Mouse (Mus musculus) cerebellum, adult 11 months (tissue): ENCODE results near the gene Spata2.
A peak's percentile ranks its signal among the peaks of the same experiment; 100 is the strongest.

Experiments
- DNase-seq: peaks from one replicate; pipeline ENCODE4 v3.0.0; 2022

Spata2 gene

DNA sequence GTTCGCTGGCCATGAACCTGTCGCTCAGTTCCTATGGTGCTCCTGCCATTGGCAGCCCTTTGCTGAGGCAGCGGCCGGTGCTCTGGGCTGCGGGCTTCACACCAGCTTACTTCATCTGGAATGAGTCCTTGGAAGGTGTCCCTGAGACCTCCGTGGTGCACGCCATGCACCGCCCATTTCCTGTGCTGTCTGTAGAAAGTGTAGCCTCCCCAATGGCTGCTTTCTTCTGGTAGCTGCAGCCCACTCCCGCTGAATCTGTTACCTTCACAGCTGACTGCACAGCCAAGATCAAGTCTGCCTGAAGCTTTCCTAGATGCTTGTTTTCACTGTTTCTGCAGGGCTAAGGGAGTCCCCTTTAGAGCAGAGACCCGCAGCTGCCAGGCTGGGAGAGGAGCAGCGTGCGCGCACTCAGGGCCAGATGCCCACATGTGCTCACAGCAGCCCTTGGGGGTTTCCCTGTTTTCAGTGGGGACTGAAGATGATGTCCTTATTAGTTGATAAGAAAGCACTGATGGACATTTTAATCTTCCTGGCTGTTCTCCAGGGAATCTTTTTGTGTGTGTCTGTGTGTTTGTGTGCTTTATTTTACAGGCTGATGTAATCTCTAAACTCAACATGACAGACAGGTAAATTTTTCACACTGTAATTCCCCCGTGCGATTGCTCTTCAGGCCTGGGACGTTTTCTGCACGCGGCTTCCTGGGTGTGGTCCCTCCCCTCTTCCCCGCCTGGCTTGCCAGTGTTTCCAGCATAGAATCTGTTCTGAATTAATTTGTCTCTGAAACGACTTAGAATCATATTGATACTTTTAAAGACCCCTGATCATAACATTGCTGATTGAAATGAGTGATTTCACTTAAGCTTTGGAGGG lies 46.5 kb downstream of the Spata2 start:
- no peak for DNase-seq

DNA sequence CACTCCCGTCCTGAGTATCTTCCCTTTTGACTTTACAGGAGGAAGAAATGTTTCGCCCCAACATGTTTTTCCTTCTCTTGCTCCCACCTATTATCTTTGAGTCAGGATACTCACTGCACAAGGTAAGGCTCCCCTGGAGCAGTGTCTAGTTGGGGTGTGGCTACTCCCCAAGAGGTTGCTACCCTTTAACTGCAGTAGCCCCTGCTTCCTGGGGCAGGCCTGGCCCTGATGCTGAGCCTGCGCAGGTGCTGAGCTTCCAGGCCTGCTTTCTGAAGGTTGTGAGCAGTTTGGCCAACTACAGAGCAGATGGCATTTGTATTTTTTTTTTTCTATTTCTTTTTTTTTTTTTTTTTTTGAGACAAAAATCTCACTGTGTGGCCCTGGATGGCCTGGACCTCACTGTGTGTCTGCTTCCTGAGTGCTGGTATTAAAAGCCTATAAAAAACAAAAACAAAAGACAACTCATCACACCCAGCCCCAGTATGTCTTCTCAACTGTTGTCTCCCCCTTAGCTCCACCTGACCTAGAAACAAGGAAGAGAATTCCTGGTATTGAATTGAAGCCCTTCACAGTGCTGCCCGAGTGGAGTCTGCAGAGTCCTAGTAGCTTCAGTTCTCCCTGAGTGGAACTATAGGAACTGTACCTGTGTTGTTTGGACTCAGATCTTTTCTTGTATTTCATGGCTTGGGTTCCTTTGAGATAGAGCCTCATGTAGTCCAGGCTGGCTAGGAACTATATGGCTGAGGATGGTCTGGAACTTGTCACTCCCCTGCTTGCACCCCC lies 49.1 kb downstream of the Spata2 start:
- DNase-seq: peak; percentile 68

DNA sequence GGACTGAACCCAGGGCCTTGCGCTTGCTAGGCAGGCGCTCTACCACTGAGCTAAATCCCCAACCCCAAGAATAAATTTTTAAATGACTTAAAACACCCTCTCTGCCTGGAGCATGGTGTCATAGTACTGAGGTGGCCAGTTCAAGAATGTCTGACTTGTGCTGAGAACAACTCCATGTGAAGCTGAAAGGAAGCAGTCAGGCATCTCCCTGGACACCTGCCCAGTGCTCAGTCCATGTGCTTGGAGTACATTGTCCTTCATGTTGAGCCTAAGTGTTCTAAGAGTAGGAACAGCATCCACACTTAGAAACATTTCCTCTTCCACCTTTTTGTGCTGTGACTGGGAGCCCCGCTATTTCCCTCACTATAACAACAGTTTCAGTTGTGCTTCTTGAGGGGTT lies 53.3 kb downstream of the Spata2 start:
- DNase-seq: no peak

DNA sequence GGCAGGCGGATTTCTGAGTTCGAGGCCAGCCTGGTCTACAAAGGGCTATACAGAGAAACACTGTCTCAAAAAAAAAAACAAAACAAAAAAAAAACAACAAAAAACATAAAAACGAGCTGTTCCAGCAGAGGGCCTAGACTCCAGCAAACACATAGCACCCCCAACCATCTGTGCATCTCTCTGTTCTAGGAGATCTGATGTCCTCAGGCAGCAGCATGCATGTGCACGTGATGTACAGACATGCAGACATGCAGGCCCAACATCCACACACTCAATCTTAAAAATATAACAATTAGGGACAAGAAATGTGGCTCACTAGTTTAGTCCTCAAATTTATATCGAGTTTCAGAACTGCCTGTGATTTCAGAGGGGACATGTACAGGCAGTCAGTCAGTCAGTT lies 56.3 kb downstream of the Spata2 start:
- DNase-seq: no peak

DNA sequence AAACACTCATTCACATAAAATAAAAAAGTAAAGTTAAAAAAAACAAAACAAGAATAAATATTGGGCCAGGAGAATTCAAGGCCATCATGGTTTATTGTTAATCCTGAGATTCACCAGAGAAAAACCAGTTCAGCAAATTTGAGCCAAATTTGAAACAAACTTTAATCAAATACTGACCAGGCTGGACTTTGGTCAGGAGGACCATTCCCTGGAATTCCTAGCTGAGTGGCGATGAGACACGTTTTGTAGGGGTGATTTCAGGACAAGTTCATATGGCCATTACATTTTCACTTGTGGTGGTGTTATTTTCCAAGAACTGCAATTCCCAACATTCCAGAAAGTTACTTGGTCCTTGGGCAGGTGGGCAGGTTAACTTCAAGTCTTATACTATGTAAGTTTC lies 57.1 kb downstream of the Spata2 start:
- no peak for DNase-seq

DNA sequence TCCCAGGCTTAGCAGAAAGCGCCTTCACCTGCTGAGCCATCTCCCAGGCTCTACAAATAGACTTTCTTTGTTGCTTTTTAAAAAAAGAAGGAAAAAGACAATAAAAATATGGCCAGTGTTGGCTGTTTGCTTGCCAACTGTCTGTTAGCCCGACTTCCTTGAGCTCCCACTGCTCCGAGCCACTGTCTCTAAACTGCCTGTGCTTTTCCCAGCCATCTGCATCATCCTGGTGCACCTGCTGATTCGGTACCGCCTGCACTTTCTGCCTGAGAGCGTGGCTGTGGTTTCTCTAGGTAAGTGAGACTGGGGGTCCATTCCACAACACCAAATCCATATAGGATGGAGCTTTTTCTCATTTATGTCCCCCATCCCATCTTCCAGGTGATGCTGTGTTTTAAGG lies 58.1 kb downstream of the Spata2 start:
- peak; percentile 61 for DNase-seq

DNA sequence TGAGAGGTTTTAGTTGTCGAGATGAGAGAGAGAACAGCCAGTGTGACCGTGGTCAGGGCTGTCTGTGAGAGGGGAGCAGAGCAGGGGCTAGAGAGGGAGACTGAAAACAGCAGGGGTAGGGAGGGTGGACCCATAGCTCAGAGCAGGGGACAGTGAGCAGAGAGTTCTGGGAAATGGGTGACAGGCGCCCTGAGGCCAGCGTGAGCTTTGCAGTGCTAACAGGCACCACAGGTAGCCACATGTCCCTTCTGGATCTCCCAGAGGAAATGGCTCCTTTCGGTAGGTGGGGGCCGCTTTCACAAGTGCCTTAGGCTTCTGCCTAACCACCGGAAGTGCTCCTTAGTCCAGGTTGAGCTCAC lies 61.3 kb downstream of the Spata2 start:
- no peak for DNase-seq
